Mouse (Mus musculus) testis, adult 2 months (tissue): ENCODE results near the gene Pdcd4.

Experiments
- CTCF ChIP-seq: fragments of 200-500 bp; IDR thresholded peaks from 2 replicates; pipeline ENCODE4 v1.5.1; 2012; ENCODE audit warnings: low read depth, mild to moderate bottlenecking, inconsistent platforms, low read length, moderate library complexity; ENCODE audit not compliant: control insufficient read depth, insufficient read depth, insufficient replicate concordance
- POLR2A ChIP-seq: fragments of 200-500 bp; IDR thresholded peaks from 2 replicates; pipeline ENCODE4 v1.6.1; 2012; ENCODE audit warnings: low read depth, mild to moderate bottlenecking, inconsistent platforms, low read length, moderate library complexity; ENCODE audit not compliant: control insufficient read depth

DNA sequence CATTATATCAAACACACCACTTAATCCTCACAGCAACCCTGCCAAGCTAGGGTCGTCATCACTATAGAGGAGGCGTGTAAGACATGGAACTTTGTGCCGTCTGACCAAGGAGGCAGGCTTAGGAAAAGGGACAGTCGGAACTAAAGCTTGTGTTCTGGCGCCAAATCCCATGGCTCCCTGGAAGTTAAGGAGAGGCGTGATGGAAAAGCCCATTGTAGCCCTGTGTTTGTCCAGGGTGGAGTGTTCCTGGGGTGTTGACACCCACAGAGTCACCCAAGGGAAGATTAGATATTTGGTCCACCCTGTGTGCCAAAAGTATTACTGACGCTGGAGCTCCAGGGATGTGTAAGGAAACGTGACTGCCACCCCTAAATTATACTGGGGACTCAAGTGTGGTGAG, 48.1 kb upstream of the Pdcd4 start:
- TF ChIP-seq CTCF: no peak
- TF ChIP-seq POLR2A: no peak
